Mouse (Mus musculus): ENCODE results near the gene Gm49340.

GRCm38 (mm10) chr11:73283369-73283768 lies 46.2 kb upstream of the Gm49340 start:
- TF ChIP-seq CTCF (IDR thresholded peaks at IDR 0.05; ENCODE audit: low read depth, low read length) (no peak), POLR2A (IDR thresholded peaks at IDR 0.05; ENCODE audit: extremely low read depth, insufficient read depth, low read length) (no peak)
